Mouse (Mus musculus): Measurements from ENCODE around the gene Ercc4. TPM values are rescaled to one million over a fixed set of nuclear protein-coding genes. Genes with fewer than 3 reads are reported as not detected.

The Ercc4 gene
- 10.2 and 14.2 TPM in 2 replicates for polyA plus RNA-seq (2012; rRNA removed; ENCODE audit: low replicate concordance)

DNA sequence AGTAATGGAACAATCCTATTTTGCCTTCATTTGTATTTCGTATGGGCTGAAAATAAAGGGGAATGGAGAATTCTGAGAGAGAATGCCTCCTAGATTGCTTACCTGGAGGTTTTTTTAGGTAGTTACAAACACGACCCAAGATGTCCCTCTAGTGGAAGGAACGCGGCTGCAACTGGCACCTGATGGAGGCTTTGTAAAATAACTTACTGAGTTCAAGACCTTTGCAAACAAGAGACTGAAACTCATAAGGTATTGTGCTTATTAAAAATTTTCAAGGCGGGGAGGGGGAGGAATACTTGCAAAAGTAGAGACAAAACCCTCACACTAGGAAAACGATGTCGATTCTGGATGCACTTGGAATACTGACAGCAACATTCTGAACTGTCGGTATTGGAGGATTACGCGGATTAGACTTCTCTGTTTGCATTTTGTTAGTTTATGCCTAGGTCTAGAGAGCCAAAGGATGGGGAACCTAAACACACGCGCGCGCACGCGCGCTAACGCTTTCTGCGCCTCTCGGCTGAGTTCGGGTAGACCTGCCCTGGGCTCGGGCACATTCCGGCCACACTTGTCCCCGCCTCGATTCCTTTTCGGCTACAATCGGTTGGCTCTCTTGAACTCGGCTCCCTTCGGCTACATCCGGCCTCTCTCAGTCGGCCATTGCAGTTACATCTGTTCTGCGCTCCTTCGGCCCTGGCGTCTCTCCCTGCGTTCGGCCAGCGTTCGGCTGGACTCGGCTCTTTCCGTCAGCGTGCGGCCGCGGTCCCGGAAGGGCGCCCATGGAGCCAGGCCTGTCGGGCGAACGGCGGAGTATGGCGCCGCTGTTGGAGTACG, at the start of gene Ercc4:
Gene Ercc4 (plus strand): TSS at position 529 of the 834 bp plus-strand sequence.

Other genes with a start within 250 kb of the Ercc4 start
- 12.6 and 16.5 TPM in 2 replicates for gene Mrtfb, start 146.8 kb downstream of the Ercc4 start, polyA plus RNA-seq (2012; rRNA removed; ENCODE audit: low replicate concordance)